Mouse (Mus musculus): Measurements from ENCODE around the gene S100a6.

Gene S100a6

GRCm38 (mm10) chr3:90657405-90657804 is 44.7 kb downstream of the S100a6 start:
- Histone ChIP-seq H3K27me3 (ENCODE audit: insufficient read depth, low read length) (peaks cover 6% of the 10 kb centered on the region; the same call in 1 of the 2 replicates), H3K4me3 (replicated peaks; ENCODE audit: low read length) (no peak overlapping the region), H3K9me3 (ENCODE audit: low read length) (no peaks in the 10 kb centered on the region), H3K4me1 (replicated peaks; ENCODE audit: low read depth, low read length) (no peaks in the 10 kb centered on the region), H3K36me3 (ENCODE audit: insufficient read depth, low read length) (no peaks in the 10 kb centered on the region)
- peak; percentile 43 for TF ChIP-seq CTCF (conservative IDR thresholded peaks at IDR 0.05; ENCODE audit: low read length)
- TF ChIP-seq NANOG (IDR thresholded peaks at IDR 0.05; ENCODE audit: borderline replicate concordance, low read length), result no peak
- TF ChIP-seq POU5F1 (IDR thresholded peaks at IDR 0.05; ENCODE audit: borderline replicate concordance, low read length), result no peak

- Histone ChIP-seq H3K9me3 (ENCODE audit: low read length) (no peaks in the 10 kb centered on the region), H3K4me1 (replicated peaks; ENCODE audit: low read depth, low read length) (no peaks in the 10 kb centered on the region), H3K27me3 (ENCODE audit: insufficient read depth, low read length) (peaks cover 6% of the 10 kb centered on the region; the same call in 1 of the 2 replicates), H3K4me3 (replicated peaks; ENCODE audit: low read length) (no peak overlapping the region), H3K36me3 (ENCODE audit: insufficient read depth, low read length) (no peaks in the 10 kb centered on the region)
- no peak for TF ChIP-seq CTCF (conservative IDR thresholded peaks at IDR 0.05; ENCODE audit: low read length)
- TF ChIP-seq POU5F1 (IDR thresholded peaks at IDR 0.05; ENCODE audit: borderline replicate concordance, low read length), result no peak
- no peak for TF ChIP-seq NANOG (IDR thresholded peaks at IDR 0.05; ENCODE audit: borderline replicate concordance, low read length)
Observed at GRCm38 (mm10) chr3:90659364-90660044, 46.8 kb downstream of the S100a6 start.

GRCm38 (mm10) chr3:90664219-90664618 is 51.5 kb downstream of the S100a6 start:
- Histone ChIP-seq H3K4me3 (replicated peaks; ENCODE audit: low read length) (no peak overlapping the region), H3K4me1 (replicated peaks; ENCODE audit: low read depth, low read length) (no peaks in the 10 kb centered on the region), H3K9me3 (ENCODE audit: low read length) (no peaks in the 10 kb centered on the region), H3K36me3 (ENCODE audit: insufficient read depth, low read length) (no peaks in the 10 kb centered on the region), H3K27me3 (ENCODE audit: insufficient read depth, low read length) (no peaks in the 10 kb centered on the region)
- TF ChIP-seq CTCF (conservative IDR thresholded peaks at IDR 0.05; ENCODE audit: low read length) (peak; percentile 36), NANOG (IDR thresholded peaks at IDR 0.05; ENCODE audit: borderline replicate concordance, low read length) (no peak)

GRCm38 (mm10) chr3:90668846-90669245 is 56.2 kb downstream of the S100a6 start, which contains the start of gene S100a8:
TSS of gene S100a8 (plus strand) at chr3:90668978.
- Histone ChIP-seq H3K9me3 (ENCODE audit: low read length) (no peaks in the 10 kb centered on the region), H3K36me3 (ENCODE audit: insufficient read depth, low read length) (no peaks in the 10 kb centered on the region), H3K4me3 (replicated peaks; ENCODE audit: low read length) (no peak within 1 kb of the TSS), H3K4me1 (replicated peaks; ENCODE audit: low read depth, low read length) (no peaks in the 10 kb centered on the region), H3K27me3 (ENCODE audit: insufficient read depth, low read length) (no peaks in the 10 kb centered on the region)
- TF ChIP-seq POU5F1 (IDR thresholded peaks at IDR 0.05; ENCODE audit: borderline replicate concordance, low read length), result no peak
- TF ChIP-seq CTCF (conservative IDR thresholded peaks at IDR 0.05; ENCODE audit: low read length), result no peak
- TF ChIP-seq NANOG (IDR thresholded peaks at IDR 0.05; ENCODE audit: borderline replicate concordance, low read length), result no peak
